Mouse (Mus musculus) limb, embryonic 15.5 days (tissue): ENCODE data around the gene Mgme1. TPM values are rescaled to one million over a fixed set of nuclear protein-coding genes. Genes with fewer than 3 reads are reported as not detected.

Source experiments
- ATAC-seq: fragments of 200-750 bp; cut with Nextera tagmentation; 2 replicates; pipeline ENCODE4 v1.8.0; 2017; ENCODE audit warnings: low read depth, moderate TSS enrichment; ENCODE audit not compliant: insufficient number of reproducible peaks, low FRiP score, low TSS enrichment
- H3K27ac ChIP-seq: fragments of 300-500 bp; sonication (generic); 2 replicates; pipeline ENCODE4 v1.5.1; 2015; ENCODE audit warnings: moderate library complexity, mild to moderate bottlenecking, inconsistent platforms
- H3K27me3 ChIP-seq: fragments of 300-500 bp; sonication (generic); 2 replicates; pipeline ENCODE4 v1.6.1; 2015; ENCODE audit warnings: inconsistent platforms
- H3K36me3 ChIP-seq: fragments of 300-500 bp; sonication (generic); 2 replicates; pipeline ENCODE4 v1.6.1; 2015; ENCODE audit warnings: inconsistent platforms
- H3K4me1 ChIP-seq: fragments of 300-500 bp; sonication (generic); 2 replicates; pipeline ENCODE4 v1.6.1; 2015; ENCODE audit warnings: inconsistent platforms
- H3K4me2 ChIP-seq: fragments of 300-500 bp; sonication (generic); 2 replicates; pipeline ENCODE4 v1.6.1; 2015; ENCODE audit warnings: mild to moderate bottlenecking, inconsistent platforms
- H3K4me3 ChIP-seq: fragments of 300-500 bp; sonication (generic); 2 replicates; pipeline ENCODE4 v1.5.1; 2015; ENCODE audit warnings: mild to moderate bottlenecking, inconsistent platforms
- H3K9ac ChIP-seq: fragments of 300-500 bp; sonication (generic); 2 replicates; pipeline ENCODE4 v1.6.1; 2015; ENCODE audit warnings: inconsistent platforms
- H3K9me3 ChIP-seq: fragments of 300-500 bp; sonication (generic); 2 replicates; pipeline ENCODE4 v1.6.1; 2016; ENCODE audit warnings: inconsistent platforms
- WGBS: fragments of 180-500 bp; shearing (Covaris S2); methylation state at CpG from one replicate; pipeline ENCODE4 v1.1.7; 2015; 5-methylcytosine and 5-hydroxymethylcytosine counted together
- polyA plus RNA-seq: library from polyadenylated mRNA; unstranded; fragments of >200 nt; fragmentation: Nextera tagmentation; extraction: Ambion mirVana; gene quantifications from 2 replicates; pipeline ENCODE4 v1.2.1, GENCODE M21; 2015

Mgme1 gene
- polyA plus RNA-seq, 1 experiment from 2014 or later: 18.7 TPM

DNA sequence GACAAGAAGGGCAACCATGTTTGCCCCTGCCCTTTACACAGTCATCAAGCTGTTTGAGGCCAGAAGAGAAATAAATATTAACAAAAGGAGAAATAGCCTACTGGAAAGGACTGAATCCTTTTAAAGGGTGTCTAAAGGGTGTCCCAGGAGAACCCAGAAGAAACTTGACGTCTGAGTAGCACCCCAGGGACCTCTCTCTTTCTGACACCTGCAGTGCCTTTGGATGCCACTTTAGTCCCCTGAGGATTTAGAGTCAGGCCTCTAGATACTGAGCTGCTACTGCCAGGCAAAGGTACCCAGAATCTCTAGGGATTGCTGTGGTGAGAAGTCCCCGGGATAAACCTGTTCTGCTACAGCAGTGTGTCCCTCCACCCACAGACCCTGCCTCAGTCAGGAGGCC lies 31.1 kb upstream of the Mgme1 start:
- no peak overlapping the region for H3K9ac ChIP-seq
- no peaks in the 10 kb centered on the region for H3K9me3 ChIP-seq
- no peak overlapping the region for H3K4me2 ChIP-seq
- no peak overlapping the region for H3K27ac ChIP-seq
- no peak overlapping the region for H3K4me3 ChIP-seq
- no peaks in the 10 kb centered on the region for H3K27me3 ChIP-seq
- peaks cover 35% of the 10 kb centered on the region for H3K4me1 ChIP-seq
- ATAC-seq: no peak
- WGBS: 49% methylated on average over 2 of the region's 2 CpGs
- no peaks in the 10 kb centered on the region for H3K36me3 ChIP-seq

DNA sequence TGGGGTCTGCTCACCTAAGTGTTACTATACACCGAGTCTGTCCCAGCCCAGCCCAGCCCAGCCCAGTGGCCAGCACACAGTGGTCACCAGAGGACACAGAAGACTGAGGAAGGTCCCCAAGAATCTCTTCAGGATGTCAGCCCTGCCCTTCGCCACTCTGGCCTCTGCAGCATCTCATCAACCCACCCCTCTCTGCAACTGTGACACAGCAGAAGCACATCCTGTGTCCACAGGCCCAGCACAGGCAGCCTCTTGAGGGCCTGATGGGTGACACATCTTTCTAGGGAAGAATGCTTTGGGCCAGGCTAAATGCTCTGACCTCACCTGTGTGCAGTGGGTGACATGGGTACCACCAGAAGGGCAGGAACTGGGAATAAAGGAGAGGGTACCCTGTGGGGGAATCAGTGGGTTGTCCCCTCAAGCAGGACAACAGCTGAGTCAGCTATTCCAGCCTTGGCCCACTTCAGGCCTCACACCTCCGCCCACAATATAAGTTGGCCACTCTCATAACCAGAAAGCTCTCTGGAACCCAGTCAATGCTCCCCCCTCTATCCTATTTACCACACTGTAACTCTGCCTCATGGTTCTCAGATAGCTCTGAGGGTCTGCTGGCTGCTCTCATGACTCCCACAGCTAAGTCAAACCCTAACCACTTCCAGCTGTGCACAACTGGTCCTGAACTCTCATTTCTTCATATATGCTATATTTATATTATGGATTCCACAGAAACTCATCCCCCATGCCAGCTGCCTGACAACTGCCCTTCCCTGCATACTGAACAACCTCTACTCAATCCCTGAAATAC lies 30.2 kb upstream of the Mgme1 start:
- ATAC-seq: peak; percentile 71
- Histone ChIP-seq H3K4me3 (no peak overlapping the region), H3K9me3 (no peaks in the 10 kb centered on the region), H3K27ac (peak overlapping the region; percentile 43; the same call in 1 of the 2 replicates), H3K4me1 (peaks cover 39% of the 10 kb centered on the region), H3K27me3 (no peaks in the 10 kb centered on the region), H3K36me3 (no peaks in the 10 kb centered on the region), H3K9ac (no peak overlapping the region), H3K4me2 (no peak overlapping the region)
- 72% methylated on average over 3 of the region's 3 CpGs for WGBS

DNA sequence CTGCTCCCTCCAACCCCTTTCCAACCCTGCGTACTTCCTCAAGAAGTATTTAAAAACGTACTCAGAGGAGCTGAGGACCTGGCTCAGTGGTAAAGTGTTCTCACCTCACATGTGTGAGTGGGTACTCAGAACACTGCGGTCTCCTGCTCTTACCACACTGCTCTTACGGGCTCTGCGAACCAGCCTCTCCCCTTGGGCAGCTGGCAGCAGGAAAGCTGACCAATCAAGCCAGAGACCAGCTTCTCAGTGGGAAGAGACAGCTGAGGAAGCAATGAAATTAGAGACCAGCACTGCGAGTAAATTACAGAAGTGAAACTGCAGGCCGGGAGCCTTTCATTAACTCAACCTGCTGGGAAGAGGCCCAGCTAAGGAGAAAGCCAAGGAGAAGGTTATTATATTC lies 25.0 kb upstream of the Mgme1 start:
- Histone ChIP-seq H3K4me2 (no peak overlapping the region), H3K4me1 (peaks cover 36% of the 10 kb centered on the region), H3K4me3 (no peak overlapping the region), H3K9me3 (no peaks in the 10 kb centered on the region), H3K9ac (no peak overlapping the region), H3K36me3 (peaks cover 16% of the 10 kb centered on the region), H3K27ac (peak overlapping the region; percentile 69), H3K27me3 (no peaks in the 10 kb centered on the region)
- 19% methylated on average over 7 of the region's 7 CpGs for WGBS
- peak; percentile 32; the same call in 1 of the 2 replicates for ATAC-seq

DNA sequence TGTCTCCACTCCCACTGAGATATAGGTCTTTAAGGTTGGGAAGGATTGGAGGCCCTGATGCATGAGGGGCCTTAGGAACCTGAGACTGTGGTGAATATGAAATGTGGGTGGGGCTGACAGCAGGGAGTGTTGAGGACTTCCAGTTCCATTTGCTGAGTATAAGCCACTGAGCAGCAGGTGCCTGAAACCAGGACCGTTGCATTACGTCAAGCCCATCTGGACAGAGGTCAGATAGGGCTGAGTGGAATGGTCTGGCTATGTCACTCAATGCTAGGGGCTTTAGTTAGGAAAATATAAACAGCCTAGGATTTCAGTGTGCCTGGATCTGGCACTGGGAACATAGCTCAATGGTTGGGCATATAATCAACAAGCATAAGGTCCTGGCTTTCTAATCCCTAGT lies 24.2 kb upstream of the Mgme1 start:
- Histone ChIP-seq H3K4me1 (peaks cover 32% of the 10 kb centered on the region), H3K9ac (no peak overlapping the region), H3K9me3 (no peaks in the 10 kb centered on the region), H3K27ac (no peak overlapping the region), H3K4me2 (no peak overlapping the region), H3K4me3 (no peak overlapping the region), H3K27me3 (no peaks in the 10 kb centered on the region), H3K36me3 (peaks cover 23% of the 10 kb centered on the region)
- ATAC-seq: peak; percentile 7; the same call in 1 of the 2 replicates
- 79% methylated on average over 2 of the region's 2 CpGs for whole genome bisulfite sequencing

DNA sequence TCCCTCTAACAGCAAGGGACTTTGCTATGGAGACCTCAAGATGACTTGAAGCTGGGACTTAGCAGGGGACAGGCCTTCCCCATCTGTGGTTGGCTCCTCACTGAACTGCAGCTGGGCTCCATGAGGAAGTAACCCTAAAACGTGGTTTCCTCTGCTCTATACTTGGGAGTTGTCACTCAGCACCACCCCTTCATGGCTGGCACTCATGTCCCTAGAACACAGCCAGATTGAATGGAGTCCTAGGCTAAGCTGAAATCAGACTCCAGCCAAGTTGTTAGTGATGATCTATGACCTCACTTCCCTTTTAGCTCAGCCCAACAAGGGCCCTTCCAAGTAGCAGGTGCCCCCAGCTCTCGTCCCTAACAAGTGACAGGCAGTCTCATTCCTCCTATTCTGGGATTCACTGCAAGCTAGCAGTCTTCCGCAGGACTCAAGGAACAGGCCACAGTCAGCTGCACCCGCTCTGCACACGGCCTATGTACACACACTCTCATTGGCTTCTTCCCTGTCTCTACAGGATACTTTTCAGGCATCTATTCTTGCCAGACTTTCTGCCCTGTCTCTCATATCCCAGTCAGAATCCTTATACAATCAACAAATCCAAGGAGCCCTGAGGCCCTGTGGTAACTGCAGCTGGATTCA lies 23.0 kb upstream of the Mgme1 start:
- Histone ChIP-seq H3K4me1 (peaks cover 32% of the 10 kb centered on the region), H3K4me3 (no peak overlapping the region), H3K9ac (no peak overlapping the region), H3K27me3 (no peaks in the 10 kb centered on the region), H3K4me2 (no peak overlapping the region), H3K27ac (peak overlapping the region; percentile 33), H3K9me3 (no peaks in the 10 kb centered on the region), H3K36me3 (peaks cover 31% of the 10 kb centered on the region)
- 46% methylated on average over 5 of the region's 5 CpGs for WGBS
- ATAC-seq: no peak

DNA sequence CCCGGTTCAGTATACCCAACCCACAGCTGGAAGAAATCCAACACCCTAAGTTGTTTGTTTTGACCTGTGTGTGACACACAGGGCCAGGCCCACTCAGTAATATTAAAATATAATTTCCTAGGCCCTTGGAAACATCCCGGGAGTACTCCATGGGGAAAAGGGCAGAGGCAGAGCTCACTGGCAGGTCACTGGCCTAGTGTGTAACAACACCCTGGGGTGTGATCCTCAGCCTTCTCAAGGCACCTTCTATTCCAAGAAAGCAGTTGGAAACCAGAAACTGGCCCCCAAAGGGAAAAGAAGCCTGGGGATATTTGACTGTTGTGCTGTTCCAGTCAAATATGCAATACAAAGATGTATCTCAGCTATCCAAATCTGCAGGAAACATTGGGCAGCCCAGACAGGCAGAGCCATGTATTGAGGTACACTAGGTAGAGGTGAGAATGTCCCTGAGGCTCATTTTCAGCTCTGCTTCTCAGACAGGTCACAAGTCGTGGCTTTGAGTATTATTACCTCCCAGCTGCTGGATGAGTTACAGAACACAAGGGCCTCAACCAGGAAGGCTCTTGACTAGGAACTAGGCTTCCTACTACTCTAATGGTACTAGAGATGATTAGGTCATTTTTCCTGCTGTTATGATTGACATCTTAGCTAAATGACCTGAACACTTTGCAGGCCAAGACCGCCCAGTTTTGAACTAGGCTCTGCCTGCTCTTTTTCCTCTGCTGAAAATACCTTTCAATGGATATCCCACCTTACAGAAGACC lies 21.7 kb upstream of the Mgme1 start:
- peaks cover 45% of the 10 kb centered on the region for H3K36me3 ChIP-seq
- no peaks in the 10 kb centered on the region for H3K9me3 ChIP-seq
- H3K9ac ChIP-seq: no peak overlapping the region
- H3K4me1 ChIP-seq: peaks cover 32% of the 10 kb centered on the region
- H3K4me3 ChIP-seq: no peak overlapping the region
- no peak overlapping the region for H3K27ac ChIP-seq
- H3K4me2 ChIP-seq: no peak overlapping the region
- H3K27me3 ChIP-seq: no peaks in the 10 kb centered on the region
- 29% methylated on average over 4 of the region's 4 CpGs for WGBS
- no peak for ATAC-seq

DNA sequence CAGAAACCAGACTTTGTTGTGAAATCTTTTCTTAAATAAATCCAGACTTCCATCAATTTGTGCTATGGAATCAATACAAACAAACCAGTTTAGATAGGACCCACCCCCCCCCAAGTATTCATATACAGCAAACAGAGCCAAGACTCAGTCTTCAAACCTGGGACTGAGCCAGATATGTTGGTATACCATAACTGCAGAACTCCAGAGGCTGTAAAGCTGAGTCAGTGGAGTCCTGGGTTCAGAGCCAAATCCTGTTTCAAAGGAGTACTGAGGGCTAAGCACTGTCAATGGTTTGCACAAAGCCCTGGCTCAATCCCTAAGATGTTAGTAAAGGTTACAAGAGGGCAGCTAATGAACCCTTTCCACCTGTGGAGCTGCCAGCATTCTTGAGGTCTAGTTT lies 20.4 kb upstream of the Mgme1 start:
- Histone ChIP-seq H3K4me1 (peaks cover 29% of the 10 kb centered on the region), H3K27ac (no peak overlapping the region), H3K9me3 (no peaks in the 10 kb centered on the region), H3K4me3 (no peak overlapping the region), H3K36me3 (peaks cover 58% of the 10 kb centered on the region), H3K4me2 (no peak overlapping the region), H3K27me3 (no peaks in the 10 kb centered on the region), H3K9ac (no peak overlapping the region)
- no peak for ATAC-seq

DNA sequence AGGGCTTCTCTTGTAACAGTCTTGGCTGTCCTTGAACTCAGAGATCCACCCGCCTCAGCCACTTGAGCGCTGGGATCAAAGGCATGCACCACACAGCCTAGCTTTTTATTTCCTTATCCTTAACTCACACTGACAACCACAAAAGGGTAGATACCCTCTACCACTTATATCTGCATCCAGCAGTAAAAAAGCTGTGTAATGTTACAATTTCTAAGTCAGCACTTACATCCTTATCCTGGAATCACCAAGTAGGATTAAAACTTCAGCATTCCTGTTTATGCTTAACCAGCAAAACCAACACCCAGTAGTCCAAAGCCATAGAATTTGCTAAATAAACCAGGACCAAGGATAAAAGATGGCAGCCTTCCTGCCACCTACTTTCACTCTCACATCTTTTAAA lies 7.6 kb upstream of the Mgme1 start:
- no peak overlapping the region for H3K4me3 ChIP-seq
- H3K36me3 ChIP-seq: peaks cover 33% of the 10 kb centered on the region
- no peaks in the 10 kb centered on the region for H3K27me3 ChIP-seq
- 93% methylated on average over 2 of the region's 2 CpGs for WGBS
- H3K9ac ChIP-seq: no peak overlapping the region
- no peak overlapping the region for H3K27ac ChIP-seq
- H3K4me1 ChIP-seq: peaks cover 20% of the 10 kb centered on the region; the same call in 1 of the 2 replicates
- no peaks in the 10 kb centered on the region for H3K9me3 ChIP-seq
- ATAC-seq: no peak
- H3K4me2 ChIP-seq: no peak overlapping the region

DNA sequence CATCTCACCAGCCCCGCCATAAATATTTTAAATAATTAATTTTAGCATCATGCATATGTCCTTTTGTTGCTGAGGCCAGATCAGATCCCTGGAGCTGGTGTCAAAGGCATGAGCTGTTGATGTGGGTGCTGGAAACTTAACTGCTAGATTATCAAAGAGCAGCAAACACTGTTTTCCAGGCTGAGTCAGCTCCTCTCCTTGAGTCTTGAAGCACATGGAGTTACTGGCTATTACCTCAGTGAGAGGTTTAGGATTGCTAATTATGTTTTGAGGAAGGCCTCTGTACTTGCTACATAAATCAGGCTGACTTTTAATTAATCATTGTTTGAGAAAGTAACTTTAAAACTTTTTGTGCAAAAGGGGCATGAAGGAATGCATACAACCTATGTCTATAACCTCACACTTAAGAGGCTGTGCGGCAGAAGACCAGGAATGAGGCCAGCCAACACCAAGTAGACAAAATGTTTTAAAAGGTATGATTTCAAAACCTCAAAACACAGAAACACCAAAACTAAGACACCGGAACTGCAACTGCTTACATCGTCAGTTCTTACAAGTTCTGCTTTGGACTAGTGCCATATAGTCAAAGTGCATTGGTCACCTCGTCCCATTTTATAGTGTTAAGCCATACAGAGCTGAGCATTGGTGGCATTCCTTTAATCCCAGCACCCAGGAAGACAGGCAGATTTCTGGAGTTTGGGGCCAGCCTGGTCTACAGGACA lies 5.9 kb upstream of the Mgme1 start:
- 58% methylated on average over 5 of the region's 5 CpGs for WGBS
- H3K4me1 ChIP-seq: peaks cover 28% of the 10 kb centered on the region

DNA sequence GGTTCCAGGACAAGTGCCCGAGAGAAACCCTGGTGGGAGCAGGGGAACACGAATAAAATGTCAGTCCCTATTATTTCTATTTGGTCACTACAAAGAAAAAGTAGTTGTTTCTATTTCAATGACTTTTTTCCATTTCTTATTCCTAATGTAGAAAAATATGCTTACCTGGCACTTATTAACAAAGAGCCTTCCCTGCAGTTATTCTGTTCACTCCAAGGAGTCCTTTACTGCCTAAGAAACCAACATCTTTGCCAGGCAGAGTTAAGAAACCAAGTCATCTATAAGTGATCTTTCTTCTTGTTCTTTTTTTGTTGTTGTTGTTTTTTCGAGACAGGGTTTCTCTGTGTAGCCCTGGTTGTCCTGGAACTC lies 5.4 kb upstream of the Mgme1 start:
- Histone ChIP-seq H3K9me3 (no peaks in the 10 kb centered on the region), H3K4me2 (no peak overlapping the region), H3K4me3 (no peak overlapping the region), H3K27ac (peak overlapping the region; percentile 39; the same call in 1 of the 2 replicates), H3K9ac (no peak overlapping the region), H3K4me1 (peaks cover 28% of the 10 kb centered on the region), H3K27me3 (no peaks in the 10 kb centered on the region), H3K36me3 (peaks cover 12% of the 10 kb centered on the region)
- 65% methylated on average over 3 of the region's 3 CpGs for WGBS
- ATAC-seq: no peak

More for the DNA sequence above, 5.9 kb upstream of the Mgme1 start:
- Histone ChIP-seq H3K4me2 (no peak overlapping the region), H3K27ac (peak overlapping the region; percentile 39; the same call in 1 of the 2 replicates), H3K36me3 (peaks cover 16% of the 10 kb centered on the region), H3K9ac (no peak overlapping the region), H3K4me3 (no peak overlapping the region), H3K9me3 (no peaks in the 10 kb centered on the region), H3K27me3 (no peaks in the 10 kb centered on the region)
- ATAC-seq: no peak

DNA sequence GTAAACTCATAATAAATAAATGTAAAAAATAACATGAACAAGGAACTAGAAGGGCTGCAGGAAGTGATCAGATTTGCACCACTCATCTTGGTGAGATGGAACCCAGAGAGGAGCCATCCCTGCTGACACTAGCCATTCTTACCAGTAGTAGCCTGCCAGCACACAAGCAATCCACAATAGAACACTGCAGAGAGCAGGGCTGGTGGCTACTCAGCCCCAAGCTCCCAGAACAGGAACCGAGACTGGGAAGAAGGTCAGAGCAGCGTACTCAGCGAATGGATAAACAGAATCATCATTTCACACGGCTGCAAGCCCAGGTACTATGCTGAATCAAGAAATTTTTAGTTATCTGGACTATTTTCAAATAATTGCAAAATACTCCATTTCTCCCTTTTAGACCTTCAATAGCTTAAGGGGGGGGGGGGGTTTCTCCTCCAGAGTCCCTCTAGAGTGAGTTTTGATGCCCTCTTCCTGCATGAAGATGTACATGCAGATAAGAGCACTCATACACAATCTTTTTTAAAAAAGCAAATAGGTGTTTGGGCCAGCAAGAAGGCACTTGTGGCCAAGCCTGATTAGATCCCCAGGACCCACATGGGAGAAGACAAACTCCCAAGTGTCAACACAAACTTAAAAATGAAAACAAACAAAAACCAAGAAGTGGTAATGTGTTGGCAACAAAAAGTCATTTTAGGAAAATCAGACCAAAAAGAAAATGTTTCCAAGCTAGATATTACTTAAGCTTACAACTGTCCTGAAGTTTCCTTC lies 4.4 kb upstream of the Mgme1 start:
- Histone ChIP-seq H3K36me3 (peaks cover 2% of the 10 kb centered on the region), H3K4me2 (no peak overlapping the region), H3K4me1 (peaks cover 31% of the 10 kb centered on the region), H3K9me3 (no peaks in the 10 kb centered on the region), H3K9ac (no peak overlapping the region), H3K27ac (no peak overlapping the region), H3K4me3 (no peak overlapping the region), H3K27me3 (no peaks in the 10 kb centered on the region)
- ATAC-seq: no peak
- 54% methylated on average over 4 of the region's 4 CpGs for WGBS
